Comparison of ENCODE assay signal across 11 mouse cellular contexts in the genomic region with DNA sequence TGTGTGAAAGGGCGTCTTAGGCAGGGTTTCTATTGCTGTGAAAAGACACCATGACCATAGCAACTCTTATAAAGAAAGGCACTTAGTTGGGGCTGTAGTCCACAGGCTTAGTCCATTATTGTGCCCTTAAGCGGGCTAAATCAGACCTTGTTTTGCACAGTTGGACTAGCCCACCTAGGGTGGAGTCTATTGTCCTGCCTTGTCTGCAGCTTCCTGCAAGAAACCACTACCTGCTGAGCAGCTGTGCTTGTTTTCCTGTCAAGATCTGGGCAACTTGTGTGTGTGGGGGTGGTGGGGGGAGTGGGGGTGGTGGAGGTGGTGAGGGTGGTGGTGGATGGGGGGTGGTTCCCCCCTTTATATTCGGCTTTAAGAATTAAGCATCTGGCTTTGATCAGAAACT.
"Had no signal": no experiment of that assay in that cellular context is flagged by ENCODE, and none has a peak within 500 bp of the region (broad histone marks: within the 10 kb centered on the region; RNA-seq: fewer than 3 reads in every experiment).

No protein-coding gene starts in this region.

- H3K27ac ChIP-seq: liver, embryonic 14.5 days had no signal

- H3K9ac ChIP-seq: limb, embryonic 12.5 days; limb, embryonic 15.5 days; liver, embryonic 14.5 days; liver, postnatal 0 days; lung, embryonic 14.5 days had no signal

- H3K9me3 ChIP-seq: limb, embryonic 15.5 days had no signal

- ATAC-seq: liver, postnatal 0 days; lung, postnatal 0 days had no signal

- H3K4me3 ChIP-seq: limb, embryonic 12.5 days; limb, embryonic 15.5 days had no signal

- DNase-seq: kidney, postnatal 10 days; left cerebral cortex, postnatal 4 days; liver, postnatal 0 days; lung, embryonic 14.5 days; midbrain, embryonic 14.5 days had no signal

- H3K4me2 ChIP-seq: limb, embryonic 12.5 days; limb, embryonic 15.5 days; liver, embryonic 11.5 days; lung, embryonic 14.5 days; midbrain, embryonic 11.5 days had no signal

- H3K27me3 ChIP-seq: limb, embryonic 12.5 days; limb, embryonic 15.5 days had no signal
